Mouse (Mus musculus) midbrain, embryonic 14.5 days (tissue): ENCODE measurements around the gene Sptb. TPM values are rescaled to one million over a fixed set of nuclear protein-coding genes. Genes with fewer than 3 reads are reported as not detected.

ENCODE experiments used
- ATAC-seq: fragments of 200-750 bp; cut with Nextera tagmentation; 2 replicates; pipeline ENCODE4 v1.8.0; 2017; ENCODE audit warnings: moderate number of reproducible peaks, moderate library complexity; ENCODE audit not compliant: low FRiP score, low TSS enrichment
- DNase-seq: peaks from one replicate; pipeline ENCODE4 v3.0.0-alpha.2; 2015
- H3K27ac ChIP-seq: fragments of 300-500 bp; sonication (generic); replicated peaks from 2 replicates; pipeline ENCODE4 v1.5.1; 2014; ENCODE audit warnings: mild to moderate bottlenecking, low read depth, low read length, moderate library complexity
- H3K27me3 ChIP-seq: fragments of 300-500 bp; sonication (generic); 2 replicates; pipeline ENCODE4 v1.6.1; 2014; ENCODE audit warnings: low read length, control low read depth, mixed read lengths; ENCODE audit not compliant: control insufficient read depth, insufficient read depth
- H3K36me3 ChIP-seq: fragments of 300-500 bp; sonication (generic); 2 replicates; pipeline ENCODE4 v1.6.1; 2014; ENCODE audit warnings: low read length, control low read depth; ENCODE audit not compliant: control insufficient read depth, insufficient read depth
- H3K4me1 ChIP-seq: fragments of 300-500 bp; sonication (generic); 2 replicates; pipeline ENCODE4 v1.6.1; 2014; ENCODE audit warnings: mild to moderate bottlenecking, antibody characterized with exemption, low read length, control low read depth; ENCODE audit not compliant: control insufficient read depth, insufficient read depth
- H3K4me2 ChIP-seq: fragments of 300-500 bp; sonication (generic); 2 replicates; pipeline ENCODE4 v1.6.1; 2014; ENCODE audit warnings: mild to moderate bottlenecking, low read length, moderate library complexity
- H3K4me3 ChIP-seq: fragments of 300-500 bp; sonication (generic); replicated peaks from 2 replicates; pipeline ENCODE4 v1.5.1; 2014; ENCODE audit warnings: low read depth, low read length
- H3K9ac ChIP-seq: fragments of 300-500 bp; sonication (generic); replicated peaks from 2 replicates; pipeline ENCODE4 v1.6.1; 2014; ENCODE audit warnings: mild to moderate bottlenecking, low read length, moderate library complexity
- H3K9me3 ChIP-seq: fragments of 300-500 bp; sonication (generic); 2 replicates; pipeline ENCODE4 v1.6.1; 2016; ENCODE audit warnings: low read length, control low read depth, mixed read lengths; ENCODE audit not compliant: control insufficient read depth
- WGBS: fragments of 180-500 bp; shearing (Covaris S2); extraction: QIAGEN DNeasy Blood & Tissue Kit; methylation state at CpG from one replicate; pipeline ENCODE4 v1.1.7; 2014; 5-methylcytosine and 5-hydroxymethylcytosine counted together
- polyA plus RNA-seq: library from polyadenylated mRNA; unstranded; fragments of >200 nt; fragmentation: Nextera tagmentation; extraction: Ambion mirVana; gene quantifications from 2 replicates; pipeline ENCODE4 v1.2.1, GENCODE M21; 2014

Gene Sptb
- polyA plus RNA-seq, 1 experiment from 2014 or later: 4.2 TPM

DNA sequence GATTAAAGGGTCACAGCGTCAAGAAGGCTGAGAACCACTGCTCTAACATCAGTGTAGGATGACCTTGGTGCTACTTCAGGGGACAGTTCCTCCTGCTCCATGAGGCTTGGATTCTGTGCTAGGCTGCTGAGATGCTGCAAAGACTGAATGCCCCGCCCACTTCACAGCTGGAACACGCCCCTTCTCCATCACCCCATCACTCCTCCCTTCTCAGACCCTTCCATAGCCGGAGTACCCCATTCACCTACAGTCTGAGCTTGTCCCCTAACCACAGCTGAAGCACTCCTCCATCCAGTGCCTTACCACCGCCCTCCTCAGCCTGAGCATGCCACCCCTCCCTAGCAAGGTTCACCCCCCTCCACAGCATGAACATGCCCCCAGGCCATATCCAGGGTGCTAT, 90.5 kb downstream of the Sptb start:
- no peak for ATAC-seq
- no peak overlapping the region for H3K4me2 ChIP-seq
- no peak for DNase-seq

DNA sequence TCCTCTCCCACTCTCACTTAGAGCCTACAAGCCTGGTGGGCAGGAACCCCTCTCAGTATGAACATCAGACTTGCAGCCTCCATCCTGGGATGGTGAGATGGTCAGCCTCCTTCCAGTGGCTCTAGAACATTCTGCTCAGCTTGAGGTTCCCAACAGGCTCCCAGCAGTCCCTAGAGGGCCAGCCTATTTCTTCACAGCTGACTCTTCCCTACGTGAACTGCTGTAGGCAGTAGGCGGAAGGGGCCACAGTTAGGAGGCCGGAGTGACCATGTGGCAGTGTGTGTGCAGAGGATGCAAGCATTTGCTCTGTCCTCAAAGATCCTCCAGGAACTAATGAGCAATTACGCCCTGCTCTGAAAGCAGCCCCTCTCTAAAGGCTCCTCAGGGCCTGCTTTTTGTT, 92.2 kb downstream of the Sptb start:
- Histone ChIP-seq H3K4me3 (no peak overlapping the region), H3K27me3 (no peaks in the 10 kb centered on the region), H3K9me3 (no peaks in the 10 kb centered on the region), H3K4me1 (no peaks in the 10 kb centered on the region), H3K36me3 (no peaks in the 10 kb centered on the region), H3K27ac (no peak overlapping the region; the same call in 1 of the 2 replicates), H3K4me2 (no peak overlapping the region), H3K9ac (no peak overlapping the region)
- DNase-seq (no peak), ATAC-seq (no peak)
- 75% methylated on average over 4 of the region's 4 CpGs for WGBS

More for the DNA sequence above, 90.5 kb downstream of the Sptb start:
- Histone ChIP-seq H3K27ac (no peak overlapping the region), H3K36me3 (no peaks in the 10 kb centered on the region), H3K9me3 (no peaks in the 10 kb centered on the region), H3K4me1 (no peaks in the 10 kb centered on the region), H3K4me3 (no peak overlapping the region), H3K9ac (no peak overlapping the region), H3K27me3 (no peaks in the 10 kb centered on the region)
- WGBS: 59% methylated on average over 5 of the region's 5 CpGs

DNA sequence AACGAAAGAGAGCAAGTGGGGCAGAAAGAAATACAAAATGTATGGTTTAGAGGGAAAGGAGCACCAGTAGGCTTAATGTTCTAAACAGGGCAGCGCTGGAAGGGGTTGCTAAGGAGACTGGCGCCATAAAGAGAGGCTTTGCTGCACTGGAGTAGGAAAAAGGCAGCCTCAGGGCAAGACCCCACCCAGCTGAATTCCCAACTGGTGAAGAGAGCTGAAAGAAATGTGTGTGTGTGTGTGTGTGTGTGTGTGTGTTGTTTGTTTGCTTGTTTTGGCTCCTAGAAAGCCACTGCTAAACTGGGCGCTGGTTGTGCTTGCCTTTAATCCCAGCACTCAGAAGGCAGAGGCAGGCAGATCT, 94.8 kb downstream of the Sptb start:
- no peaks in the 10 kb centered on the region for H3K36me3 ChIP-seq
- no peaks in the 10 kb centered on the region for H3K4me1 ChIP-seq
- no peak overlapping the region for H3K9ac ChIP-seq
- no peak for DNase-seq
- 74% methylated on average over 4 of the region's 4 CpGs for WGBS
- H3K27me3 ChIP-seq: no peaks in the 10 kb centered on the region
- no peak overlapping the region for H3K4me2 ChIP-seq
- no peaks in the 10 kb centered on the region for H3K9me3 ChIP-seq
- ATAC-seq: no peak
- H3K4me3 ChIP-seq: no peak overlapping the region
- H3K27ac ChIP-seq: no peak overlapping the region

DNA sequence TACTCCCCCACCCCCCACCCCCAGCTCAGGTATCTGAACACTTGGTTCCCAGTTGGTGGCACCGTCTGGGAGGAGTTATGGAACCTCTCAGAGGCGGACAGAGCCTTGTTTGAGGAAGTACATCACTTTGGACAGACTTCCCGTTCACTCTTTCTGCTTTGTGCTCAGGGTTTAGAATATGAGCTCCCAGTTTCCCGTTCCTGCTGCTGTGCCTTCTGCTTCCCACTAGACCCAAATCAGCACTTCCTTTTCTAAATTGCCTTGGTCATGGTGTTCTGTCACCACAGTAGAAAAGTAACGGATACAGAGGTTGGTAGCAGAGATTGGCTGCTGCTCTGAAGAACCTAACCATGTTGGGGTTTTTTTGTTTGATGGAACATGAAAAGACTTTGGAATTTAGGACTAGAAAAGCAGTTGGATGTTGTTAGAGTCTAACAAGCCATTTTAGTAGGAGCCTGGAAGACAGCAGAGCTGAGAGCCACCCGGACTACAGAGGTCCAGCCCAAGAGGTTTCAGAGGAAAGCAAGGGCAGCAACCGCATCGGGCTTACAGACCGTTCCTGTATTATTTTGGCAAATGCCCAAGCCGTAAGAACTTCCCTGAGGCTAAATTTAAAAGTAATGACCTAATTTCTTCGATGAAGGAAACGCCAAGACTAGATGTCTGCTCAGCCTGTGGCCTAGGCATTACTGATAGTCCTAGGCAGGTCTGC, 95.3 kb downstream of the Sptb start:
- no peak overlapping the region for H3K9ac ChIP-seq
- no peaks in the 10 kb centered on the region for H3K27me3 ChIP-seq
- H3K36me3 ChIP-seq: no peaks in the 10 kb centered on the region
- no peak overlapping the region for H3K4me3 ChIP-seq
- no peaks in the 10 kb centered on the region for H3K4me1 ChIP-seq
- ATAC-seq (no peak), DNase-seq (no peak)
- H3K9me3 ChIP-seq: no peaks in the 10 kb centered on the region
- no peak overlapping the region for H3K27ac ChIP-seq
- H3K4me2 ChIP-seq: no peak overlapping the region
- WGBS: 76% methylated on average over 12 of the region's 12 CpGs

DNA sequence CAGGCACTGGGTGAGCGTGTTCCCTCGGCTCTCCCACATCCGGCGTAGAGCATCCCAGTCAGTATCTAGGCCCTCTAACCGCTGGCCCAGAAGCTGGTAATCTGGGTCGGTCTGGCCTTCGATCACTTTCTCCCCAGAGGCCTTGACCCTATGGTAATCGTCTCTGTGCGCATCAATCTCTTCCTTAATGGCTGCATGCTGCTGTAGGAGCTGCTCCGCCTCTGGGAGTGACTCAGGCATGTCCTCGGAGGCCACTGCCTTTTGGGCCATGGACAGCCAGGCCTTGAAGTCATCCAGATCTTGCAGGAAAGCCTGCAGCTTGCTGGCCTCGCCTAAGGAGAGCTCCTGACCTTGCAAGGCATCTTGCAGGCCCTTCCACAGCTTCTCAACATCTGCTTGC, 97.7 kb downstream of the Sptb start:
- no peaks in the 10 kb centered on the region for H3K36me3 ChIP-seq
- no peaks in the 10 kb centered on the region for H3K27me3 ChIP-seq
- no peak overlapping the region for H3K4me2 ChIP-seq
- no peaks in the 10 kb centered on the region for H3K4me1 ChIP-seq
- no peaks in the 10 kb centered on the region for H3K9me3 ChIP-seq
- H3K27ac ChIP-seq: no peak overlapping the region
- 84% methylated on average over 12 of the region's 12 CpGs for WGBS
- H3K4me3 ChIP-seq: no peak overlapping the region
- no peak for DNase-seq
- no peak for ATAC-seq
- H3K9ac ChIP-seq: no peak overlapping the region

DNA sequence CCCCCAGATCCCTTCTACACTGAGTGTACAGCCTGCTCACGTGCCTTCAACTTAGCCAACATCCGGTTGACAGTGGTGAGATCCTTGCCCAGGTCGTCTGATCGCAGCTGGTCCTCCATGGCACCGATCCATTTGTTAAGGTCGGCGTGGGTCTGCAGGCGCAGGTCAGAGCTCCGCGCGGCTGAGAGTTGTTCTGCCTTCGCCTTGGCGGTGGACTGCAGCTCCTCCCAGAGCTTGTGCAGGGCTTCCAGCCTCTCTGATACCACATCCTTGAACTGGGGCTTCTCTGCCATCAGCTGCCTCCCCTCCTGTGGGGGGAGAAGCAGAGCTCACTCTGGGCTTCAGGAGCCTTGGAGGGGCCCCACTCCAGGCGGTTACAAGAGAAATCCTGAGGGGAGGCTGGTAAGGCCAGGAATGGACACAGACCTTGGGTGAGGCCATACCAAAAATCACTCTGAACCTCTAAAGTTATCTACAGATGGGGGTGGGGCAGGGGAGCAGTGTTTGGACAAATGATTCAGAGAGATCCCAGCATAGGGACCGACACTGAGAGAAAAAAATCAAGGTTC, 101.3 kb downstream of the Sptb start:
- no peak for DNase-seq
- WGBS: 87% methylated on average over 15 of the region's 15 CpGs
- H3K27me3 ChIP-seq: no peaks in the 10 kb centered on the region
- ATAC-seq: no peak
- H3K4me1 ChIP-seq: no peaks in the 10 kb centered on the region
- no peaks in the 10 kb centered on the region for H3K36me3 ChIP-seq
- H3K4me3 ChIP-seq: no peak overlapping the region
- no peak overlapping the region for H3K9ac ChIP-seq
- H3K27ac ChIP-seq: no peak overlapping the region
- H3K4me2 ChIP-seq: no peak overlapping the region
- H3K9me3 ChIP-seq: no peaks in the 10 kb centered on the region

DNA sequence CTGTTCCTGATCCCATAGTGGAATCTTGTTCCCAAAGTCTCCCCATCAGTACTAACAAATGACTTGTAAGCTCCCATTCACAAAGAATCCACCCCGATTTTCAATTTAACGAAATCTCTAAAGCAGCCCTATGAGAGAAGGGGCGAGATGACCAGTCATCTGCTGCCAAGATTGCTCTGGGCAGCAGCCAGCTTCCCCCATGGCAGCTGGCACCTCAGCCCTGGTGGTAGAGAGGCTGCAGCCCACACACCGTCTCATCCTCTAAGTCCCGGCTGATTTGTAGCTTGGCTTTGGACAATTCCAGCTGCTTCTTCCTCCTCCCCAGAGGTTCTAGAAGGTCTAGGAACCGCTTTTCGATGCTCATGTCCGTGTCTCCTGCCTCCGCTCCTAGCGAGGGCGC, 102.1 kb downstream of the Sptb start:
- Histone ChIP-seq H3K9me3 (no peaks in the 10 kb centered on the region), H3K4me3 (no peak overlapping the region), H3K27me3 (no peaks in the 10 kb centered on the region), H3K4me1 (no peaks in the 10 kb centered on the region), H3K36me3 (no peaks in the 10 kb centered on the region), H3K9ac (no peak overlapping the region), H3K4me2 (no peak overlapping the region), H3K27ac (no peak overlapping the region)
- no peak for DNase-seq
- 85% methylated on average over 11 of the region's 11 CpGs for WGBS
- ATAC-seq: no peak

DNA sequence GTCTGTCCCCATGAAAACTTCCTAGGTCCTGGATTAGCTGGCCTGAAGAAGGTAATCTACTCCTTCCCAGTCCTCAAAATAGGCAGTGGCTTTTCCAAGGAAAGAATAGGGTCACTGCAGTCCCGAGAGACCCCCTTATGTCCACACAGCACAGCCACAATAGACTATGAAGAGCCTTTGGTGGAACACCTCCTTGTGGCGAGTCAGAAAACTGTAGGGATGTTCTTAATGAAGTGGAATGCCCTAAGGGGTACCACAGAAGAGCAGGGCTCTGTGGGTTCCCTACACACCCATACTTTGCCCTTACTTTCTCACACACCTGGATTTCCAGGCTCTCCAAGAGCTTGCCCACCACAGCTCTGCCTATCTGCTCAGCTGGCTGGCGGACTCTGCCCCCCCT, 104.5 kb downstream of the Sptb start:
- H3K9ac ChIP-seq: no peak overlapping the region
- no peak overlapping the region for H3K4me3 ChIP-seq
- no peak overlapping the region for H3K4me2 ChIP-seq
- ATAC-seq: no peak
- no peaks in the 10 kb centered on the region for H3K9me3 ChIP-seq
- no peak for DNase-seq
- H3K27ac ChIP-seq: no peak overlapping the region
- 61% methylated on average over 3 of the region's 3 CpGs for WGBS
- H3K4me1 ChIP-seq: no peaks in the 10 kb centered on the region
- no peaks in the 10 kb centered on the region for H3K36me3 ChIP-seq
- H3K27me3 ChIP-seq: no peaks in the 10 kb centered on the region

DNA sequence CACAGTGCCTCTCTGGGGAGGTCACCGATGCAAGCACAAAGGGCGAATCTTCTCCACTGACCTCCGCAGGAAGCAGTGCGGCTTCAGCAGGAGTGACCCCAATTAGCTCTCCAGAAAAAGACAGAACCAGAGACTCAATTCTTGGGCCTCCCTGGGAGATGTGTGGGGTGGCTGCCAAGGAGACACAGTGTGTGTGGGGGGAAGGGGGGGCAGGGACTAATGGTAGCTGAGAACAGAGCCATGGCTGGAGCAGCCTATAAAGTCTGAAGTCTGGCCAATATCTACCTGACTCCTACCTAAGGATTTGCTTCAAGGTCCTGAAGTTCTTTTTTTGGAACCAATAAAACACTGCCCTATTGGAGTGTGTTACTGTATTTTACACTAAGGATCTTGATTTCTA, 105.8 kb downstream of the Sptb start:
- H3K9ac ChIP-seq: no peak overlapping the region
- H3K27me3 ChIP-seq: no peaks in the 10 kb centered on the region
- no peak for DNase-seq
- no peaks in the 10 kb centered on the region for H3K36me3 ChIP-seq
- no peak overlapping the region for H3K27ac ChIP-seq
- no peak overlapping the region for H3K4me3 ChIP-seq
- no peaks in the 10 kb centered on the region for H3K9me3 ChIP-seq
- no peak overlapping the region for H3K4me2 ChIP-seq
- H3K4me1 ChIP-seq: no peaks in the 10 kb centered on the region
- 63% methylated on average over 4 of the region's 4 CpGs for WGBS
- ATAC-seq: no peak
